Mouse (Mus musculus): ENCODE data around the gene Trim12a. TPM values are rescaled to one million over a fixed set of nuclear protein-coding genes. Genes with fewer than 3 reads are reported as not detected.
"Not testable (repeated sequence)": the region's sequence is repeated elsewhere in the genome, so short reads cannot be mapped to it uniquely, and the experiment has no call there.

Gene Trim12a
- not detected in 2 replicates for polyA plus RNA-seq (2012; ENCODE audit: insufficient read depth, low replicate concordance)

DNA sequence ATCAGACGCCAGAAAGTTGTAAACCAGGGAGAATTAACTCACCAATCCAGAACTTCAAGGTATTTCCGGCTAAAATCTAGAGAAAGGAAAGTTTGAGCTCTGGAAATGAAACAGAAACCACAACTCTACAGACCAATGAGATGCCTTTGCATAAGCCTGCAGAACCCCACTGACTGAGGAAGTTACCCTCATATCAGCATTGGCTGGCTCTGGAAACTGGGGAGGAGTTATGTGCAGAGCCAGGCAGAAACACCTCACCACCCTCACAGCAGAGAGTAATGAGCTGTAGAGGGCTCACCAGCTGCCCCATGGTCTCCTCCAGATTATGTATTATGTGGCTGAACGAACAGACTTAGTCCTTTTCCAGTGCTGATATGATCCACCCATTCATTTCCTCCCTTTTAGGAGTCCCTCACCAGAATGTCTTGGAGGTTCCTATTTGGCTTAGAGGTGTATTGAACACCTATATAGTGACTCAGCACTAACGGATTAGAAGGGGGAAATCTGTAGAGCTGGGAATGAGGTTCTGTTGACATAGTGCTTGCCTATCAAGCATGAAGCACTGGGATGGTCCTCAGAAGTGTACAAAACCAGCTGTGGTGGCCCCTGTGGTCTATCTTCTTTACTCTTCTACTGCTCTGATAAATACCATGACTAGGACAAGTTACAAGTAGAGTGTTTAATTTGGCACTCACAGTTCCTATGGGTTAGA lies at the start of gene Trim12a:
TSS of gene Trim12a (minus strand) at position 98 of the 712 bp plus-strand sequence.
- not testable (repeated sequence) for H3K9me3 ChIP-seq; H3K36me3 ChIP-seq (replicated peaks; ENCODE audit: low read length); H3K4me3 ChIP-seq (replicated peaks); H3K27me3 ChIP-seq (replicated peaks); H3K4me1 ChIP-seq

DNA sequence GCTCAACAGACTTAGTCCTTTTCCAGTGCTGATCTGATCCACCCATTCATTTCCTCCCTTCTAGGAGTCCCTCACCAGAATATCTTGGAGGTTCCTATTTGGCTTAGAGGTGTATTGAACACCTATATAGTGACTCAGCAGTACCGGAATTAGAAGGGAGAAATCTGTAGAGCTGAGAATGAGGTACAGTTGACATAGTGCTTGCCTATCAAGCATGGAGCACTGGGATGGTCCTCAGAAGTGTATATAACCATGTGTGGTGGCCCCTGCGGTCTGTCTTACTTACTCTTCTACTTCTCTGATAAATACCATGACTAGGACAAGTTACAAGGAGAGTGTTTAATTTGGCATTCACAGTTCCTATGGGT lies 38.3 kb upstream of the Trim12a start:
- Histone ChIP-seq H3K4me3 (replicated peaks) (peak overlapping the region; percentile 93), H3K36me3 (replicated peaks; ENCODE audit: low read length) (no peaks in the 10 kb centered on the region), H3K4me1 (peaks cover 12% of the 10 kb centered on the region), H3K27me3 (replicated peaks) (no peaks in the 10 kb centered on the region), H3K9me3 (no peaks in the 10 kb centered on the region)
- TF ChIP-seq GATA1 (IDR thresholded peaks at IDR 0.05; ENCODE audit: borderline replicate concordance, low read length) = no peak
- TF ChIP-seq FLI1 (IDR thresholded peaks at IDR 0.05; ENCODE audit: low read length) = no peak

- no peak for TF ChIP-seq GATA1 (IDR thresholded peaks at IDR 0.05; ENCODE audit: borderline replicate concordance, low read length)
- no peaks in the 10 kb centered on the region for H3K9me3 ChIP-seq
- peaks cover 12% of the 10 kb centered on the region for H3K4me1 ChIP-seq
- H3K27me3 ChIP-seq (replicated peaks) = no peaks in the 10 kb centered on the region
- H3K4me3 ChIP-seq (replicated peaks) = peak within 1 kb of the TSS; percentile 93
- H3K36me3 ChIP-seq (replicated peaks; ENCODE audit: low read length) = peaks cover 2% of the 10 kb centered on the region
Measured at GRCm38 (mm10) chr7:104352717-104353599, 37.7 kb upstream of the Trim12a start, which contains the start of gene Trim12c. Trim12c (minus strand) TSS chr7:104353362.

- H3K4me1 ChIP-seq = peaks cover 20% of the 10 kb centered on the region
- not testable (repeated sequence) for H3K4me3 ChIP-seq (replicated peaks); H3K9me3 ChIP-seq; H3K27me3 ChIP-seq (replicated peaks)
- H3K36me3 ChIP-seq (replicated peaks; ENCODE audit: low read length) = peaks cover 32% of the 10 kb centered on the region
Measured at GRCm38 (mm10) chr7:104348043-104348442, 32.8 kb upstream of the Trim12a start.

DNA sequence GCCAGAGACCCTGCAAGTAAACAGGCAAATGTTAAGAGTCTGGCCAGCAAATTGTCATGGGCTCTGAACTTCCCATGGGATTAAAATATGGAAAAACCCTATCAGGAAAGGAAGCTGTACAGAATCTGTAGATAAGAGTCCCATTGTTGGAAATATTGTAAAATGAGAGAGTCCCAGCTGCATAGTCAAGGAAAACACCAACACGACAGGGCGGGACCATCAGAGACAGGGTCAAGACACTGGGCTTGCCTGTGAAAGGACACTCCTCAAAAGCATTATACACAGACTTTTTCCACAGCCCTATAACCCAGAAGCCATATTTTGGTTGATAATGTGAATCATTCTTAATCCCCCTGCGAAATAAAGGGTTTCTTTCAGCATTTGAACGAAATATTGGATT lies 25.5 kb upstream of the Trim12a start:
- not testable (repeated sequence) for H3K9me3 ChIP-seq; H3K4me3 ChIP-seq (replicated peaks); H3K27me3 ChIP-seq (replicated peaks)
- Histone ChIP-seq H3K4me1 (peaks cover 17% of the 10 kb centered on the region), H3K36me3 (replicated peaks; ENCODE audit: low read length) (peaks cover 28% of the 10 kb centered on the region)

DNA sequence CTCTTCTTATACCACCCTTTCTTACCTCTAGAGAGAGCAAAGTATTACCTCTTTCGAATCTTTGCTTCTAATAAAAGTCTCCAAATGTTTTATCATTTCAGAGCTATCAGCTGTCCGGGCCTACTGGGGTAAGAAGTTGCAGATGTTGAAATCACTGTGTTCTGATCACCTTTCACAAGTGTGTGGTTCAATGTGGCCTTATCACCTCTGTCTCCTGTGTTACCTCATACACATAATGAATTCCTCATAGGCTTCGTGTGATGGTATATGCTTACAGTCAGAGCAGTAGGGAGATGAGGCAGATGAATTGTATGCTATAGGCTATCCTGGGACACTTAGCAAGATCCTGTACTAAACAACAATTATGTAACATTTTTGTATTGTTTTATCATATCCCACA lies 20.3 kb upstream of the Trim12a start:
- H3K27me3 ChIP-seq (replicated peaks); H3K4me3 ChIP-seq (replicated peaks); H3K9me3 ChIP-seq; H3K4me1 ChIP-seq: not testable (repeated sequence)
- peaks cover 14% of the 10 kb centered on the region for H3K36me3 ChIP-seq (replicated peaks; ENCODE audit: low read length)

- not testable (repeated sequence) for H3K4me3 ChIP-seq (replicated peaks); H3K36me3 ChIP-seq (replicated peaks; ENCODE audit: low read length); H3K9me3 ChIP-seq; H3K27me3 ChIP-seq (replicated peaks); H3K4me1 ChIP-seq
Measured at GRCm38 (mm10) chr7:104329171-104329570, 13.9 kb upstream of the Trim12a start, which contains the start of gene Trim34b. Trim34b (plus strand) TSS chr7:104329471.

GRCm38 (mm10) chr7:104322028-104322427 lies 6.8 kb upstream of the Trim12a start:
- Histone ChIP-seq H3K9me3 (no peaks in the 10 kb centered on the region), H3K4me1 (no peaks in the 10 kb centered on the region), H3K36me3 (replicated peaks; ENCODE audit: low read length) (no peaks in the 10 kb centered on the region), H3K4me3 (replicated peaks) (no peak overlapping the region), H3K27me3 (replicated peaks) (no peaks in the 10 kb centered on the region)
- TF ChIP-seq FLI1 (IDR thresholded peaks at IDR 0.05; ENCODE audit: low read length) (no peak), GATA1 (IDR thresholded peaks at IDR 0.05; ENCODE audit: borderline replicate concordance, low read length) (no peak)

DNA sequence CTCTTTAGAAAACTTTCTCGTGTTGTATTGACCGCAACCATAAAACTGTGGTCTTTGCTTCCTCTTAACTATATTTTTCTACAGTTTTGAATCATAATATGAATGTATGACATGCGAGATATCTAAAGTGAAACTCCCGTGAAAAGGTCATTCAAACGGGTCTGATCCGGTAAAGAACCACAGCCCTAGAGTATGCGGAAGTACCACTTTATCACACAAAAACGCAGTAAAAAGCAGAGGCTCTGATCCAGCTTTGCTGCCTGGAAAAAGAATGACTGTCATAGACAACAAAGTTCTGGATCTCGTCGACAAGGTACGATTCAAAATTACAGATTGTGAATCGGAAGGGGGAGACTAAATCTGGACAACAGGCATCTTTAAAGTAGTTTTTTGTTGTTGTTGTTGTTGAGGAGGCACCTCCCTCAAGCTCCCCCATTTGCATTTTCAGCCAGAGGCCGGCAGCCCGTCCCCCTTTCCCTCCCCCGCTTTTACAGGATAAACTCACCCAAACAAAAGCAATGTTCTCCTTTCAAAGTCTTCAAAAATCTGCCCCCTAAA lies 391 bp downstream of the Trim12a start:
- H3K9me3 ChIP-seq = no peaks in the 10 kb centered on the region
- H3K4me1 ChIP-seq = no peaks in the 10 kb centered on the region
- H3K4me3 ChIP-seq (replicated peaks) = no peak overlapping the region
- no peaks in the 10 kb centered on the region for H3K36me3 ChIP-seq (replicated peaks; ENCODE audit: low read length)
- no peak for TF ChIP-seq FLI1 (IDR thresholded peaks at IDR 0.05; ENCODE audit: low read length)
- TF ChIP-seq GATA1 (IDR thresholded peaks at IDR 0.05; ENCODE audit: borderline replicate concordance, low read length) = no peak
- H3K27me3 ChIP-seq (replicated peaks) = no peaks in the 10 kb centered on the region

- no peaks in the 10 kb centered on the region for H3K27me3 ChIP-seq (replicated peaks)
Measured at GRCm38 (mm10) chr7:104291638-104292400, 23.4 kb downstream of the Trim12a start.

More at GRCm38 (mm10) chr7:104291638-104292400, 23.4 kb downstream of the Trim12a start:
- TF ChIP-seq FLI1 (IDR thresholded peaks at IDR 0.05; ENCODE audit: low read length) (no peak), GATA1 (IDR thresholded peaks at IDR 0.05; ENCODE audit: borderline replicate concordance, low read length) (no peak)
- Histone ChIP-seq H3K9me3 (no peaks in the 10 kb centered on the region), H3K36me3 (replicated peaks; ENCODE audit: low read length) (no peaks in the 10 kb centered on the region), H3K4me1 (no peaks in the 10 kb centered on the region), H3K4me3 (replicated peaks) (no peak overlapping the region)

Data from megakaryocyte, embryonic 14.5 days (primary cell).